Mouse (Mus musculus) erythroblast, embryonic 14.5 days (primary cell): Measurements from ENCODE around the gene Tnni3k.

Source experiments
- GATA1 ChIP-seq: IDR thresholded peaks from 2 replicates; pipeline ENCODE4 v1.6.1; 2012; ENCODE audit warnings: low read length, inconsistent platforms, mixed read lengths
- TAL1 ChIP-seq: IDR thresholded peaks from 3 replicates; pipeline ENCODE4 v1.6.1; 2012; ENCODE audit warnings: low read length, inconsistent platforms, mixed read lengths

DNA sequence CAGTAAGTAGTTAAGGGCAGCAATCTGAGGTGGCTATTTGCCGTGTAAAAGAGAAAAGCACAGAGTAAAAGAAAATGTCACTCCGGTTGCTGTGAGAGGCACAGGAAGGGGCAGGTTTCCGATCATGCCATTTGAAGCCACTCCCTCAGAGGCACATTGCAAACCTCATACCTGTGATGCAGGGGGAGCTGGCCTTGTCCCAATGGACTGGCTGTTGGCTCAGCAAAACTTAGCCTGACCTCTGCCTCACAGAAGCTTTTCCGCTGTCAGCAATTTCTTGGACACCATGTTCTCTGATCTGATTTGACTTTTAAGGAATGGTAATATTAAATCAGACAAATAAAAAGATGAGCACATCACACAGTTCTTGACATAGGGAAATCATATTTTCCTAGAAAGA, 52.4 kb downstream of the Tnni3k start:
- TF ChIP-seq TAL1, result no peak
- TF ChIP-seq GATA1, result no peak
